Mouse (Mus musculus): ENCODE results near the gene Bahcc1. TPM values are rescaled to one million over a fixed set of nuclear protein-coding genes. Genes with fewer than 3 reads are reported as not detected.

Gene Bahcc1
- total RNA-seq, 1 experiment = 11.7 TPM

GRCm38 (mm10) chr11:120304350-120304694 lies 71.6 kb downstream of the Bahcc1 start:
- no peak for TF ChIP-seq ZC3H11A (IDR thresholded peaks at IDR 0.05; ENCODE audit: borderline replicate concordance, low read depth, low read length)
- no peak for TF ChIP-seq MAFK (IDR thresholded peaks at IDR 0.05; ENCODE audit: insufficient read depth, low read depth, low read length)
- no peak for TF ChIP-seq HCFC1 (IDR thresholded peaks at IDR 0.05; ENCODE audit: borderline replicate concordance, insufficient read depth, low read length)
- TF ChIP-seq ZNF384 (IDR thresholded peaks at IDR 0.05; ENCODE audit: low read depth, low read length) = no peak
- no peak for TF ChIP-seq CHD2 (IDR thresholded peaks at IDR 0.05; ENCODE audit: low read depth, low read length)
- no peak overlapping the region; a peak in 1 of 4 replicates for H3K4me3 ChIP-seq (ENCODE audit: insufficient read depth in 1 of 2, low read depth in 1 of 2, low read length in 2 of 2, poor library complexity in 1 of 2, severe bottlenecking in 1 of 2)
- DNase-seq (ENCODE audit: low read depth, low spot score) = no peak
- in situ Hi-C loops (cut with MboI; ENCODE audit: low sequenced_read_pairs in 2 of 2, unreplicated experiment in 2 of 2) = no loop called here
- no peak overlapping the region for H3K9ac ChIP-seq (ENCODE audit: insufficient read depth, low read depth, low read length, poor library complexity, severe bottlenecking)
- H3K36me3 ChIP-seq (ENCODE audit: control insufficient read depth, insufficient read depth, low read length, poor library complexity, severe bottlenecking) = no peaks in the 10 kb centered on the region
- H3K27ac ChIP-seq (ENCODE audit: insufficient read depth, low read depth, low read length, poor library complexity, severe bottlenecking) = no peak overlapping the region
- H3K4me1 ChIP-seq (ENCODE audit: control insufficient read depth in 2 of 2, insufficient read depth in 2 of 2, low read length in 2 of 2, poor library complexity in 1 of 2) = peaks cover 4 to 10% of the 10 kb centered on the region in 2 experiments; a peak in 2 of 4 replicates
- no peaks in the 10 kb centered on the region for H3K9me3 ChIP-seq (ENCODE audit: control insufficient read depth, insufficient read depth, low read depth, low read length)

DNA sequence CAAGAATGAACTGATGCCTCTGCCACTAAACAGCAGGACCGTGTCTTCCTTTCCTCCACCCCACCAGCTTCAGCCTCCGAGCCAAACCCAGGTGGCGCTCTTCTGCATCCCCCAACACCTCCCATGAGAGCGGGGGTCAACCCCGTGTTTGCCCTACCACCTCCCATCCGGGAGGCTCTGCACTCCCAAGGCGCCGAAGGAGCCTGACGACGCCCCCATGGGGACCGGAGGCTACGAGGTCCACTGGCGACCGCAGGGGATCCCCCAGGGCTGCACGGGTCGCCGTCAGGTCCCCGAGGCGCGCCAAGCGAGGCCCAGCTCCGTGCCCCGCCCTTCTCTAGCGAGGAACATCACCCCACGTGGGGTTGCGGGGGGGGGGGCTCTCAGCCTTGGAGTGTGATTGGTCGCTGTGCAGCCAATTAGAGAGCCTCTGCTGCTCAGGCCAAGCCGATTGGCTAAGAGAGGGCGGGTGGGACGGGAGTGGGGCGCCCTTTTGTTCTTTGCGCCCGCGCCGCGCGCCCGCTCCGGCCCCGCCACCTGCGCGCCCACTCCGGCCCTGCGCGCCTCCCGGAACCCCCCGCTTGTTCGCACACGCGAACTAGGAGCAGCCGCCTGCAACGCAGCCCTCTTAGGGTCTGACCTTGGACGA lies 72.3 kb downstream of the Bahcc1 start:
- in situ Hi-C loops (cut with MboI; ENCODE audit: low sequenced_read_pairs in 2 of 2, unreplicated experiment in 2 of 2) = no loop called here
- Histone ChIP-seq H3K36me3 (ENCODE audit: control insufficient read depth, insufficient read depth, low read length, poor library complexity, severe bottlenecking) (no peaks in the 10 kb centered on the region), H3K9ac (ENCODE audit: insufficient read depth, low read depth, low read length, poor library complexity, severe bottlenecking) (peak overlapping the region; percentile 67), H3K9me3 (ENCODE audit: control insufficient read depth, insufficient read depth, low read depth, low read length) (no peaks in the 10 kb centered on the region), H3K4me1 (ENCODE audit: control insufficient read depth in 2 of 2, insufficient read depth in 2 of 2, low read length in 2 of 2, poor library complexity in 1 of 2) (peaks cover 4 to 10% of the 10 kb centered on the region in 2 experiments; a peak in 2 of 4 replicates), H3K27ac (ENCODE audit: insufficient read depth, low read depth, low read length, poor library complexity, severe bottlenecking) (no peak overlapping the region), H3K4me3 (ENCODE audit: insufficient read depth in 1 of 2, low read depth in 1 of 2, low read length in 2 of 2, poor library complexity in 1 of 2, severe bottlenecking in 1 of 2) (peak overlapping the region; percentile 68 to 70)
- peak; percentile 91 for DNase-seq (ENCODE audit: low read depth, low spot score)
- TF ChIP-seq ZNF384 (IDR thresholded peaks at IDR 0.05; ENCODE audit: low read depth, low read length) = no peak
- TF ChIP-seq CHD2 (IDR thresholded peaks at IDR 0.05; ENCODE audit: low read depth, low read length) = no peak
- no peak for TF ChIP-seq MAFK (IDR thresholded peaks at IDR 0.05; ENCODE audit: insufficient read depth, low read depth, low read length)
- TF ChIP-seq ZC3H11A (IDR thresholded peaks at IDR 0.05; ENCODE audit: borderline replicate concordance, low read depth, low read length) = no peak
- no peak for TF ChIP-seq HCFC1 (IDR thresholded peaks at IDR 0.05; ENCODE audit: borderline replicate concordance, insufficient read depth, low read length)

DNA sequence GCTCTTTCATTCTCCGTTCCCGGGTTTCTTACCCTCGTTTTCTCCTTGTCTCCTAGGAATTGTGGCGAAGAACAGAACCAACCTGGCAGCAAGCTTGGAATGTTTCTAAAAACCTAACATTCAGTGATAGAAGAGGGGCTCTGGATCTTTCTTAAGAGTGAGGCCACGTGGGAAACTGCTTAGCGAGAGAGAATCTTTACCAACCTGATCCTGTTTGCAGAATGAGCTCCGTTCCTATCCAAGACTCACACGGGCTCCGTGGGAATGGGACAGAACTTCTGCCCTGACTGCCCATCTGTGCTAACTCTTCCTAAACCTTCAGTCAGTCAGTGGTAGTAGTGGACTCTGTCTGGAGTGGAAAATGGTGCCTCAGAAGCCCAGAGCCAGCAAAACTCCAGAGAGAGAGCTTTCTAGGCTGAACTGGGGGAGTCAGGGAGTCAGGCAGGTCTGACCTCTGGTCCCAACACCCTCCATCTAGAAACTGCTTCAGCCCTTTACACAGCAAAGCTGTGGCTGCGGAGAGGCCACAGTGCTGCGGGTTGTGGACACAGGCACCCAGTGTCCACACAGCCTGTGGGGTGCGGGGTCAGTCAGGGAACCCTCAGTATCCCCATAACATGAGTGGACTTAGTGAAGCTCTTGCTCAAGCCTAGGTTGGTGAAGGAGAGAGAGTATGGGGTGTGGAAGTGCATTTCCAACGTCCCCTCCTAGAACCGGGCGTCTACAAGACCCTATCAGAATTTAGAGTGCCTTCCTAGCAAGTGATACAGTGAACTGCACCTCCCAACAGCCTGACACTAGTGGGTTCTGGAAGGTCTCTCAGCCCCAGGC lies 73.0 kb downstream of the Bahcc1 start:
- peak overlapping the region; percentile 67 for H3K9ac ChIP-seq (ENCODE audit: insufficient read depth, low read depth, low read length, poor library complexity, severe bottlenecking)
- no peak for DNase-seq (ENCODE audit: low read depth, low spot score)
- peak overlapping the region; percentile 62 to 68 for H3K4me3 ChIP-seq (ENCODE audit: insufficient read depth in 1 of 2, low read depth in 1 of 2, low read length in 2 of 2, poor library complexity in 1 of 2, severe bottlenecking in 1 of 2)
- peaks cover 4 to 13% of the 10 kb centered on the region in 2 experiments; a peak in 2 of 4 replicates for H3K4me1 ChIP-seq (ENCODE audit: control insufficient read depth in 2 of 2, insufficient read depth in 2 of 2, low read length in 2 of 2, poor library complexity in 1 of 2)
- no peak overlapping the region for H3K27ac ChIP-seq (ENCODE audit: insufficient read depth, low read depth, low read length, poor library complexity, severe bottlenecking)
- no peaks in the 10 kb centered on the region for H3K36me3 ChIP-seq (ENCODE audit: control insufficient read depth, insufficient read depth, low read length, poor library complexity, severe bottlenecking)
- TF ChIP-seq ZNF384 (IDR thresholded peaks at IDR 0.05; ENCODE audit: low read depth, low read length) = no peak
- no peak for TF ChIP-seq HCFC1 (IDR thresholded peaks at IDR 0.05; ENCODE audit: borderline replicate concordance, insufficient read depth, low read length)
- TF ChIP-seq ZC3H11A (IDR thresholded peaks at IDR 0.05; ENCODE audit: borderline replicate concordance, low read depth, low read length) = no peak
- TF ChIP-seq CHD2 (IDR thresholded peaks at IDR 0.05; ENCODE audit: low read depth, low read length) = no peak
- no peak for TF ChIP-seq MAFK (IDR thresholded peaks at IDR 0.05; ENCODE audit: insufficient read depth, low read depth, low read length)
- H3K9me3 ChIP-seq (ENCODE audit: control insufficient read depth, insufficient read depth, low read depth, low read length) = no peaks in the 10 kb centered on the region
- in situ Hi-C loops (cut with MboI; ENCODE audit: low sequenced_read_pairs in 2 of 2, unreplicated experiment in 2 of 2) = no loop called here

DNA sequence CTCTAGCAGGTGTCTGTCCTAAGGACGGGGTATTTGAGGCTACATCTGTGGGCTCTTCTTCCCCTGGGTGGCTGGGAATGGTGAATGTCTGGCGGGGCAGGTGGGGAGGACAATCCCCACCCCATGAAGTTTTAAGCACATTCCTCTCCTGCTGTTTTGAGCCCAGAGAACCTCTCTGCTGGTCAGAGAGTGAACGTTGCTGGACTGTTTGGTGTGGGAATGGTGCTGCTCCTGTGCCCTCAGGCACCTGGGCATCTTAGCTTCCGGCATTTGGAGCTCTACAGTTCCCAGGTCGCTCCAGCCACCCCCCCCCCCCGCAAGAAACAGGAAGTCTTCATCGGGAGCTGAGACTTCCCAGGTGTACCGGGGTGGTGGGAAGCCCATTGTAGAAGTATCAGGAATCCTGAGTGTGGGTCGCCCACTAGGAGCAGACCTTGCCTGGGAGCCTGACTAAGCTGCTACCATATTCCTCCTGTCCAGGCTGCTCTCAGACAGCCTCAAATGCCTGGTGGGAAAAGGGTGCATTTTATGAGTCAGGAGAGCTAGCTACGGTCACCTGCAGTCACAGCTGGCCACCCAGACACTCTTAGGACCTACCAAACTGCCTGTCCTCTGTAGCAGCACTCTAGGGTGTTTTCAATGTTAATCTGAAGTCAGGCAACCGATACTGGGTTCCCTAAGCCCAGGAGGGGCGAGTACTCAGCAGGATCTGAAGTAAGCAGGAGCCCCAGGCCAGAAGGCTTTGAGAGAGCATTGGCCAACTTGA lies 73.8 kb downstream of the Bahcc1 start:
- TF ChIP-seq CHD2 (IDR thresholded peaks at IDR 0.05; ENCODE audit: low read depth, low read length) = no peak
- TF ChIP-seq HCFC1 (IDR thresholded peaks at IDR 0.05; ENCODE audit: borderline replicate concordance, insufficient read depth, low read length) = no peak
- no peak for TF ChIP-seq MAFK (IDR thresholded peaks at IDR 0.05; ENCODE audit: insufficient read depth, low read depth, low read length)
- no peak for TF ChIP-seq ZNF384 (IDR thresholded peaks at IDR 0.05; ENCODE audit: low read depth, low read length)
- TF ChIP-seq ZC3H11A (IDR thresholded peaks at IDR 0.05; ENCODE audit: borderline replicate concordance, low read depth, low read length) = no peak
- peaks cover 4 to 13% of the 10 kb centered on the region in 2 experiments; a peak in 2 of 4 replicates for H3K4me1 ChIP-seq (ENCODE audit: control insufficient read depth in 2 of 2, insufficient read depth in 2 of 2, low read length in 2 of 2, poor library complexity in 1 of 2)
- H3K36me3 ChIP-seq (ENCODE audit: control insufficient read depth, insufficient read depth, low read length, poor library complexity, severe bottlenecking) = no peaks in the 10 kb centered on the region
- H3K9me3 ChIP-seq (ENCODE audit: control insufficient read depth, insufficient read depth, low read depth, low read length) = no peaks in the 10 kb centered on the region
- no peak for DNase-seq (ENCODE audit: low read depth, low spot score)
- H3K4me3 ChIP-seq (ENCODE audit: insufficient read depth in 1 of 2, low read depth in 1 of 2, low read length in 2 of 2, poor library complexity in 1 of 2, severe bottlenecking in 1 of 2) = no peak overlapping the region
- no peak overlapping the region for H3K9ac ChIP-seq (ENCODE audit: insufficient read depth, low read depth, low read length, poor library complexity, severe bottlenecking)
- in situ Hi-C loops (cut with MboI; ENCODE audit: low sequenced_read_pairs in 2 of 2, unreplicated experiment in 2 of 2) = no loop called here
- H3K27ac ChIP-seq (ENCODE audit: insufficient read depth, low read depth, low read length, poor library complexity, severe bottlenecking) = no peak overlapping the region

Data from ES-E14 (cell line).